Mouse (Mus musculus) midbrain, embryonic 11.5 days (tissue): ENCODE data around the gene Nsmce3. TPM values are rescaled to one million over a fixed set of nuclear protein-coding genes. Genes with fewer than 3 reads are reported as not detected.

Experiments used
- ATAC-seq: fragments of 200-750 bp; cut with Nextera tagmentation; 2 replicates; pipeline ENCODE4 v1.8.0; 2017; ENCODE audit warnings: moderate TSS enrichment, moderate library complexity; ENCODE audit not compliant: low FRiP score
- DNase-seq: peaks from one replicate; pipeline ENCODE4 v3.0.0; 2015; ENCODE audit warnings: low spot score; ENCODE audit errors: missing footprints
- H3K27ac ChIP-seq: fragments of 300-500 bp; sonication (generic); 2 replicates; pipeline ENCODE4 v1.5.1; 2014; ENCODE audit warnings: low read depth, low read length
- H3K27me3 ChIP-seq: fragments of 300-500 bp; sonication (generic); 2 replicates; pipeline ENCODE4 v1.6.1; 2014; ENCODE audit warnings: mild to moderate bottlenecking, low read length, moderate library complexity, mixed read lengths; ENCODE audit not compliant: control insufficient read depth, insufficient read depth
- H3K36me3 ChIP-seq: fragments of 300-500 bp; sonication (generic); 2 replicates; pipeline ENCODE4 v1.6.1; 2014; ENCODE audit warnings: mild to moderate bottlenecking, low read length, moderate library complexity, mixed read lengths; ENCODE audit not compliant: control insufficient read depth, insufficient read depth
- H3K4me1 ChIP-seq: fragments of 300-500 bp; sonication (generic); 2 replicates; pipeline ENCODE4 v1.6.1; 2014; ENCODE audit warnings: low read length; ENCODE audit not compliant: control insufficient read depth, insufficient read depth
- H3K4me2 ChIP-seq: fragments of 300-500 bp; sonication (generic); 2 replicates; pipeline ENCODE4 v1.6.1; 2014; ENCODE audit warnings: mild to moderate bottlenecking, moderate library complexity
- H3K4me3 ChIP-seq: fragments of 300-500 bp; sonication (generic); 2 replicates; pipeline ENCODE4 v1.5.1; 2014; ENCODE audit warnings: low read depth, low read length
- H3K9ac ChIP-seq: fragments of 300-500 bp; sonication (generic); 2 replicates; pipeline ENCODE4 v1.6.1; 2014; ENCODE audit warnings: low read length
- H3K9me3 ChIP-seq: fragments of 300-500 bp; sonication (generic); 2 replicates; pipeline ENCODE4 v1.6.1; 2016; ENCODE audit warnings: low read length; ENCODE audit not compliant: control insufficient read depth
- WGBS: fragments of 180-500 bp; shearing (Covaris S2); extraction: QIAGEN DNeasy Blood & Tissue Kit; methylation state at CpG from one replicate; pipeline ENCODE4 v1.1.7; 2014; 5-methylcytosine and 5-hydroxymethylcytosine counted together
- polyA plus RNA-seq: library from polyadenylated mRNA; unstranded; fragments of >200 nt; fragmentation: Nextera tagmentation; extraction: Ambion mirVana; gene quantifications from 2 replicates; pipeline ENCODE4 v1.2.1, GENCODE M21; 2014

Gene Nsmce3
- polyA plus RNA-seq, 1 experiment from 2014 or later: 13.1 TPM

GRCm38 (mm10) chr7:64821081-64821480, 51.7 kb downstream of the Nsmce3 start:
- no peaks in the 10 kb centered on the region for H3K4me1 ChIP-seq
- no peaks in the 10 kb centered on the region for H3K36me3 ChIP-seq
- no peak overlapping the region for H3K9ac ChIP-seq
- no peak overlapping the region for H3K27ac ChIP-seq
- H3K4me3 ChIP-seq: no peak overlapping the region
- no peaks in the 10 kb centered on the region for H3K27me3 ChIP-seq
- no peak overlapping the region for H3K4me2 ChIP-seq
- H3K9me3 ChIP-seq: no peaks in the 10 kb centered on the region
- WGBS: 85% methylated on average over 5 of the region's 5 CpGs
- no peak for DNase-seq
- ATAC-seq: no peak

- no peak for DNase-seq
- H3K27ac ChIP-seq: no peak overlapping the region
- no peak overlapping the region for H3K4me2 ChIP-seq
- H3K4me1 ChIP-seq: no peaks in the 10 kb centered on the region
- H3K9me3 ChIP-seq: no peaks in the 10 kb centered on the region
- H3K9ac ChIP-seq: no peak overlapping the region
- no peaks in the 10 kb centered on the region for H3K27me3 ChIP-seq
- WGBS: 89% methylated on average over 9 of the region's 9 CpGs
- no peak for ATAC-seq
- H3K4me3 ChIP-seq: no peak overlapping the region
- no peaks in the 10 kb centered on the region for H3K36me3 ChIP-seq
Measured at GRCm38 (mm10) chr7:64819683-64820082, 53.1 kb downstream of the Nsmce3 start.
